Mouse (Mus musculus): ENCODE data around the gene Osbpl9.

DNA sequence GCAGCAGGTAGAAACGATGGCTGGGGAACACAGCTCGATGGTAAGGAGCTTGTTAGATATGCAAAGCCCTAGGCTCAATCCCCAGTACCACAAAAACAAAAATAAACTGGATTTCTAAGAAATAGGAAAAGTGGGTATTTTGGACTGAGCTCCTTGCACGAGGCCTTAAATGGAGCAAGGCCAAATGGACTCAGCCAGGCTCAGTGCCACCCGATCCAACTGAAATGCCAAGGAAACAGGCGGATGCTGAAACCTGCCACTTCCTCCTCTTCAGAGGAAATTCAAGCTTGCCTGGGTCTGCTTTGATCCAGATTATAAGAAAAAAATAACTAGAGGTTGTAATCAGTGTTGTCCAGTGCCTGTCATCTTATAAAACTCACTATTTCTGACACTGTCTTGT, 112.9 kb downstream of the Osbpl9 start:
- no peak for TF ChIP-seq CTCF (IDR thresholded peaks at IDR 0.05; ENCODE audit: insufficient read depth, low read depth, low read length)
- TF ChIP-seq POLR2A (IDR thresholded peaks at IDR 0.05; ENCODE audit: insufficient read depth, low read depth, low read length), result no peak

All from olfactory bulb, adult 2 months (tissue).